Mouse (Mus musculus) embryonic facial prominence, embryonic 15.5 days (tissue): ENCODE measurements at regions not wholly inside any gene's neighbourhood (a gene's known extent, or its start where the extent isn't known, plus 50 kb on each side); places are given as distances from the start of the nearest gene placed in this dataset.
"Not testable (repeated sequence)": the region's sequence is repeated elsewhere in the genome, so short reads cannot be mapped to it uniquely, and the experiment has no call there.

ENCODE experiments used
- ATAC-seq: fragments of 200-750 bp; cut with Nextera tagmentation; 2 replicates; pipeline ENCODE4 v1.8.0; 2017; ENCODE audit warnings: low read depth, moderate TSS enrichment; ENCODE audit not compliant: insufficient number of reproducible peaks, low FRiP score, low TSS enrichment
- H3K27ac ChIP-seq: fragments of 300-500 bp; sonication (generic); replicated peaks from 2 replicates; pipeline ENCODE4 v1.5.1; 2015; ENCODE audit warnings: mild to moderate bottlenecking, inconsistent platforms
- H3K27me3 ChIP-seq: fragments of 300-500 bp; sonication (generic); 2 replicates; pipeline ENCODE4 v1.6.1; 2015; ENCODE audit warnings: inconsistent platforms
- H3K36me3 ChIP-seq: fragments of 300-500 bp; sonication (generic); 2 replicates; pipeline ENCODE4 v1.6.1; 2015; ENCODE audit warnings: mild to moderate bottlenecking, inconsistent platforms
- H3K4me1 ChIP-seq: fragments of 300-500 bp; sonication (generic); 2 replicates; pipeline ENCODE4 v1.6.1; 2015; ENCODE audit warnings: inconsistent platforms
- H3K4me2 ChIP-seq: fragments of 300-500 bp; sonication (generic); replicated peaks from 2 replicates; pipeline ENCODE4 v1.6.1; 2015; ENCODE audit warnings: mild to moderate bottlenecking, inconsistent platforms
- H3K4me3 ChIP-seq: fragments of 300-500 bp; sonication (generic); replicated peaks from 2 replicates; pipeline ENCODE4 v1.5.1; 2015; ENCODE audit warnings: mild to moderate bottlenecking, inconsistent platforms
- H3K9ac ChIP-seq: fragments of 300-500 bp; sonication (generic); 2 replicates; pipeline ENCODE4 v1.6.1; 2015; ENCODE audit warnings: inconsistent platforms
- H3K9me3 ChIP-seq: fragments of 300-500 bp; sonication (generic); replicated peaks from 2 replicates; pipeline ENCODE4 v1.6.1; 2016; ENCODE audit warnings: inconsistent platforms
- WGBS: fragments of 180-500 bp; shearing (Covaris S2); methylation state at CpG from one replicate; pipeline ENCODE4 v1.1.7; 2015; 5-methylcytosine and 5-hydroxymethylcytosine counted together

DNA sequence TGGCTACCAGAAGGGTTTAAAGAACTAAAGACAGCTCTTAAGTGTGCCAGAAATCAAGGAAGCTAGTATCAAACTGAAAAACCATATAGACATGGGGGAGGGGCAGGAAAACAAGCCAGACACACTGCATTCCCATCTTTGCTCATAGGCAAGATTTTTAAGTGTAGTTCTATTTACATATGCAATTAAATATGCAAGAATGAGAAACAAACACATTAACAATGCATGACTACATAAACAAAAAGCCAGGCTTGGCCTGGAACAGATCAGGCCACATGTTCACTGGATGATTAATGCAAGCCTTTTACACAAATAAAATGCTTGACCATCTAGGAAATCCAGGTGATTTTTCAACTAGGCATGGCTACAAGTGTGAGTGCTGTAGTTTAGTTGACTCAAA is 798.0 kb downstream of the Cypt12 start:
- H3K27ac ChIP-seq, result no peak overlapping the region
- H3K4me3 ChIP-seq, result no peak overlapping the region
- H3K27me3 ChIP-seq, result no peaks in the 10 kb centered on the region
- no peaks in the 10 kb centered on the region for H3K36me3 ChIP-seq
- H3K4me2 ChIP-seq, result no peak overlapping the region
- ATAC-seq, result no peak
- no peak overlapping the region for H3K9ac ChIP-seq
- H3K4me1 ChIP-seq, result no peaks in the 10 kb centered on the region
- H3K9me3 ChIP-seq, result no peaks in the 10 kb centered on the region

DNA sequence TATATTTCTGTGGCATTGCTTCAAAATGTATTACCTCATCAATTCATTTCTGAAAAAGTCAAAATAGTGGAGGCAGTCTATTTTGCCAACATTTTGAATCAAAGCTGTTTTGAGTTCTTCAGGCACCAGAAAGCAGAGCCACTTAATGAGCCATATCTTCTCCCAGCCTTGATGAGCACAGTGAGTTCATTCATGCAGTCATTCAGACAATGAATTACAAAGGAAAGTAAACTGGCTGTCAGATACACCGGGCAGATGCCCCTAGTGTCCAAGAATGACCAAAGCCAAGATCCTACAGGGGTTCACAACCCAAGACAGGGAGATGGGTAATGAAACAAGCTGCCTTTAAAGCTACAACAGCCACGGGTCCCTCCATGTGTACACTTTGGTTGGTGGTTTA is 798.7 kb downstream of the Cypt12 start:
- Histone ChIP-seq H3K4me2 (no peak overlapping the region), H3K27ac (no peak overlapping the region), H3K9ac (no peak overlapping the region), H3K4me1 (no peaks in the 10 kb centered on the region), H3K9me3 (no peaks in the 10 kb centered on the region), H3K36me3 (no peaks in the 10 kb centered on the region), H3K4me3 (no peak overlapping the region), H3K27me3 (no peaks in the 10 kb centered on the region)
- WGBS, result 55% methylated on average over 2 of the region's 2 CpGs
- ATAC-seq, result no peak

DNA sequence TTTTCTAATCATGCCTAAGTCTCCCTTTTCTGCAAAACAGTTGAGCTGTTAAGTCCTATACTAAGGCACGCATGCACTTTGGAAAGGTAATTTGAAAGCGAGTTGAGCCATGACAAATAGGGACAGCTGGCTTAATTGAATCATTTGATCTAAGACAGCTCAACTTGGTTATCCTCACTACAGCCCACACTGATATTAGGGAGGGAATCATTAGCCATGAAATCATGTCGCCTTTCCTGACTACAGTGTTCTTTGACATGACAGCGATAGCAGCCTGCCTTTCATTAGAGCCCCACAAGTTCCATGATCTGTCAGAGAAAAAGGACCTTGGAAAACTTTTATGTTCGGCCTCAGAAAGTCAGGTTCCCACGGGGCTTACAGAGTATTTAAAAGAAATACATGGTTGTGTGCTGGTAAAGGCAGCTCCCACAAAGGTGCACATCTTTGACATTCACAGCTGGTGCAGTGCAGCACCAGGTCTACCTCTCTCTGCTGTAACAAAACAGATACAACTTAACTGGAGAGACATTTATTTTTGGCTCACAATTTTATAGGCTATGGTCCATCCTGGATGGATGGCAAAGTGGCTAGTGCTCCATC is 803.5 kb downstream of the Cypt12 start:
- no peaks in the 10 kb centered on the region for H3K36me3 ChIP-seq
- H3K9me3 ChIP-seq, result no peaks in the 10 kb centered on the region
- no peaks in the 10 kb centered on the region for H3K27me3 ChIP-seq
- no peaks in the 10 kb centered on the region for H3K4me1 ChIP-seq
- no peak overlapping the region for H3K9ac ChIP-seq
- no peak overlapping the region for H3K4me2 ChIP-seq
- ATAC-seq, result no peak
- no peak overlapping the region for H3K4me3 ChIP-seq
- 67% methylated on average over 6 of the region's 6 CpGs for WGBS
- no peak overlapping the region for H3K27ac ChIP-seq

DNA sequence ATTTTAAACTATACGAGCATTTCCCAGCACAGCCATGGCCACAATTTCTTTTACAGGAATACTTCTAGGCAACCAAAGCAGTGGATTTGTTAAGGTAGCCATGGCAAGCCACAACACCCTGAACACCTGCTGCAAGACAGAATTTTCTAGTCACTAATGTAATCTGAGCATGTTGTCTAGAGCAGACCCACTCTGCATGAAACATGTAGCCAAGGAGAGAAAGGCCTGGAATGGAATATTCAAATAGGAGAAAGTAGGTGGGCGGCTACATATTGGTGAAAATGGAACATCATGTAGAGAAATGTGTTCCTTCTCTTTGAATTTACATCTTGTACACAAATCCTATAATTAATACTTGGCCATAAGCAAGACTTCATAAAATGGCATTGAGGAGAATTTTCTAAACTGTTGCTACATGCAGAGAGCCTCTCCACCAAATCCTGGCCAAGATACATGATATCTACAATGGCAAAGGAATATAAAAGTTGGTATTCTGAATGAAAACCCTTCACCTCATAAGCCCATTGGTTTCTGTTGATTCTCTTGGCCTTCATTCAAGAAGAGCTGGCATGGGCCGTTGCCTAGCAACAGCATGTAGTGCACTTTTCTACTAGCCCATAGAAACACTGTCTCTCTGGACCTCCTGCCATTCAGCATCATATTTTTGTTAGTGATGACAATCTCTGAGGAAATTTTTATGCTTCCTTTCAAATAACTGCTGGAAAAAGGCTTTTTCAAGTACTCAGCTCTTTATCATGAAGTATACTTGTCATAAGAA is 816.3 kb downstream of the Cypt12 start:
- Histone ChIP-seq H3K27ac (no peak overlapping the region), H3K36me3 (no peaks in the 10 kb centered on the region), H3K9me3 (no peaks in the 10 kb centered on the region), H3K27me3 (no peaks in the 10 kb centered on the region), H3K4me3 (no peak overlapping the region), H3K4me1 (no peaks in the 10 kb centered on the region), H3K4me2 (no peak overlapping the region), H3K9ac (no peak overlapping the region)
- ATAC-seq, result no peak
- WGBS, result 83% methylated on average over 3 of the region's 3 CpGs

DNA sequence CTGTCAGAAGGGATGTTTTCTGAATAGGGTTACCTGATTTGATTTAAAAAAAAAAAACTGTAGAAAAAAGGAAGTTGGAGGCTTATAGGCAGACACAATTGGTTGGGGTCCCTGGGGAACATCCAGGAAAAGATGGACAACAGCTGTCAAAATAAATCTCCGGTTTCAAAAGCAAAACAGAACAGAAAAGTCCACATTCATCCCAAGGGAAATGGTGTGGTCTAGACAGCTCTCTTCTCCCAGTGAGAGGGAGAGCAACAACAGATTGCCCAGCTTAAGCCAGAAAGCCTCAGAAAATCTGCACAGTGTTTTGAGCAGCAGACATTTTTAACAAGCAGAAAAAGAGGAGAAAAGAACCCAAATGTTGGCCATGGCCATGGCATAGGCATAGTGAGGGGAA is 830.3 kb downstream of the Cypt12 start:
- H3K9me3 ChIP-seq, result no peaks in the 10 kb centered on the region
- no peak for ATAC-seq
- 40% methylated on average over 1 of the region's 1 CpGs for WGBS

DNA sequence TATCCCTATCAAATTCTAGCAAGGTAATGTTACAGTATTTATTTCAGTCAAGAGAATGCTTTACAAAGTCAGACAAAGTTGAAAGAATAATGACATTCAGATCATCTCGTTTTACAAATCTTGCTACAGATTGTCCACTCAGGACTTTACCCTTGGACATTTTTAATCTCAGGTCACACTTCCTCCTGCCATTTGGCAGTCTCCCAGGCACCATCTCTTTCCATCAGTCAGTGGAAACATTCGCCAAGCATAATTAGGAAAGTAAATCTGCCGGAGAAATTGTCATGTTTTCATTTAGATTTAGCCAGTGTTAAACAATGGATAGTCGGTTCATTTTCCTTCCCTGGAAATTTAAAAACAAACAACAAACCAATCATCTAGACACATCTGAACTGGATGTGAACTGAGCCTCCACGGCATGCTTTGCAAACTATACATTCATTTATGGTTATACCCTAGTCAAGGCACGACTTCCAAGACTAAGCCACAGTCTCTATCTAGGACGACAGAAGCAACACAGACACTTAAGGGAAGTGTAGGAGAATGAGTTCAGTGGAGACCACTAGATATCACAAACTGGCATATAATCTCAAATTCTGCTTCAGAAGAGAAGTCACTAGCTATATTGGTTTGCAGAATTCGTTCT is 839.4 kb downstream of the Cypt12 start:
- Histone ChIP-seq H3K9me3 (no peaks in the 10 kb centered on the region), H3K4me3 (no peak overlapping the region), H3K27ac (no peak overlapping the region), H3K36me3 (no peaks in the 10 kb centered on the region), H3K9ac (no peak overlapping the region), H3K27me3 (no peaks in the 10 kb centered on the region), H3K4me1 (no peaks in the 10 kb centered on the region), H3K4me2 (no peak overlapping the region)
- WGBS, result 53% methylated on average over 8 of the region's 8 CpGs
- ATAC-seq, result no peak

More for the DNA sequence above, 830.3 kb downstream of the Cypt12 start:
- H3K9ac ChIP-seq, result no peak overlapping the region
- no peak overlapping the region for H3K27ac ChIP-seq
- no peaks in the 10 kb centered on the region for H3K36me3 ChIP-seq
- H3K4me1 ChIP-seq, result no peaks in the 10 kb centered on the region
- no peak overlapping the region for H3K4me3 ChIP-seq
- no peak overlapping the region for H3K4me2 ChIP-seq
- no peaks in the 10 kb centered on the region for H3K27me3 ChIP-seq

DNA sequence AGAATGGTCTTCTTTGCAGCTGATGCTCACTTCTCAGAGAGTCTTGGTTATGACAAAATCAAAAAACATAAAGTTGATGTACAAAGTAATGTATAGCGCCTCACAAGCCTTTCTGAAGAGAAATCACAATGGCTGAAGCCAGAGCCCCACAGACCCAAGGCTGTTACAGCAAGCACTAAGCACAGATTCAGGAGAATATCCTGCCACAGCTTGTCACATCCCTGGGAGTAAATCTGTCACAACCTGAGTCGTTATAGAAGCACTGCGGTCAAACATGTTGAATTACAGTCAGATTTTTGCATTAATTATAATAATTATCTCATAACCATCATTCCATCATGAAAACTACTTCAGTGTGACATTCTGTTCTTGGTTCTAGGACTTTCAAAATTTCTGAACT is 825.7 kb downstream of the 1700064H15Rik start:
- ATAC-seq, result no peak

GRCm38 (mm10) chr3:18828788-18829320 is 799.6 kb downstream of the 1700064H15Rik start:
- not testable (repeated sequence) for ATAC-seq, H3K4me1 ChIP-seq
- 31% methylated on average over 2 of the region's 2 CpGs for WGBS

More for the DNA sequence above, 825.7 kb downstream of the 1700064H15Rik start:
- H3K4me1 ChIP-seq, result no peaks in the 10 kb centered on the region
- no peak overlapping the region for H3K27ac ChIP-seq
- 67% methylated on average over 3 of the region's 3 CpGs for WGBS
- no peak overlapping the region for H3K4me2 ChIP-seq
- H3K4me3 ChIP-seq, result no peak overlapping the region
- no peaks in the 10 kb centered on the region for H3K27me3 ChIP-seq
- no peaks in the 10 kb centered on the region for H3K9me3 ChIP-seq
- no peak overlapping the region for H3K9ac ChIP-seq
- H3K36me3 ChIP-seq, result no peaks in the 10 kb centered on the region

DNA sequence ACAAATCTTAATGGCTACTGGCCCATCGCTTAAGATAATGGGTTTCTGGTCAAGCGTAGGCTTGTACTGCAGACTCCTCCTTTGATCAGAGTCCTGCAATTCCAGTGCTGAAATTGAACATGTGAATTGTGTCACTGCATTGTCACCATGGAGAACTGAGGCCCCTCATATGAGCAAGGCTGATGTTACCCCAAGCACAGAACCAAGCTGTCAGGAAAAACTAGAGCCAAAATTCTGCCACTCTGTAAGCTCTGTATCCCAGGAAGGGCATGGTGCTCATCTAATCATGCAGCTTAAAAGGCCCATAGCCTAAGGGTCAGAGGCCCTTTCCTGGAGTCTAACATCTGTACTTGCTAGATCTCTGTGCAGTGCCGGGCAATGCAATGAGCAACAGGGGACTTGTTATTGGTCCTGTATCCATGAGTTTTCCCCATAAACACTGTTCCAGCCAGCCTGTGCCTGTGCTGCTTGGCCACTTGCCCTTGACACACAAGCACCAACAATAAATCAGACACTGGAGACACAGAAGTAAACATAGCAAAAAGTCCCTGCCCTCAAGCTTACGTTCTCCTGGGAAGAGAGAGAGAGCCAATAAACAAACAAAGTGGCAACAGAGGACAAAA is 760.2 kb downstream of the 1700064H15Rik start:
- no peaks in the 10 kb centered on the region for H3K36me3 ChIP-seq
- H3K27me3 ChIP-seq, result no peaks in the 10 kb centered on the region
- no peak overlapping the region for H3K27ac ChIP-seq
- no peaks in the 10 kb centered on the region for H3K4me1 ChIP-seq
- H3K4me3 ChIP-seq, result no peak overlapping the region
- no peaks in the 10 kb centered on the region for H3K9me3 ChIP-seq
- no peak overlapping the region for H3K9ac ChIP-seq
- H3K4me2 ChIP-seq, result no peak overlapping the region
- 62% methylated on average over 4 of the region's 4 CpGs for WGBS
- ATAC-seq, result no peak; the same call in 1 of the 2 replicates

More at GRCm38 (mm10) chr3:18828788-18829320, 799.6 kb downstream of the 1700064H15Rik start:
- H3K27ac ChIP-seq, H3K36me3 ChIP-seq, H3K4me3 ChIP-seq, H3K9me3 ChIP-seq, H3K27me3 ChIP-seq, H3K9ac ChIP-seq, H3K4me2 ChIP-seq: not testable (repeated sequence)

GRCm38 (mm10) chr3:18868758-18869157 is 759.7 kb downstream of the 1700064H15Rik start:
- ATAC-seq, result no peak
- Histone ChIP-seq H3K4me3 (no peak overlapping the region), H3K4me1 (no peaks in the 10 kb centered on the region), H3K4me2 (no peak overlapping the region), H3K36me3 (no peaks in the 10 kb centered on the region), H3K9ac (no peak overlapping the region), H3K9me3 (no peaks in the 10 kb centered on the region), H3K27ac (no peak overlapping the region), H3K27me3 (no peaks in the 10 kb centered on the region)
- WGBS, result 13% methylated on average over 2 of the region's 2 CpGs

GRCm38 (mm10) chr3:18877060-18877459 is 751.4 kb downstream of the 1700064H15Rik start:
- H3K27me3 ChIP-seq, result no peaks in the 10 kb centered on the region
- no peak overlapping the region for H3K27ac ChIP-seq
- H3K4me3 ChIP-seq, result no peak overlapping the region
- no peak overlapping the region for H3K9ac ChIP-seq
- no peaks in the 10 kb centered on the region for H3K36me3 ChIP-seq
- H3K4me1 ChIP-seq, result no peaks in the 10 kb centered on the region
- 80% methylated on average over 1 of the region's 1 CpGs for WGBS
- no peak overlapping the region for H3K4me2 ChIP-seq
- H3K9me3 ChIP-seq, result no peaks in the 10 kb centered on the region
- ATAC-seq, result no peak
